Mouse (Mus musculus): Measurements from ENCODE around the gene Thada. TPM values are rescaled to one million over a fixed set of nuclear protein-coding genes. Genes with fewer than 3 reads are reported as not detected.

Gene Thada
- polyA plus RNA-seq, 1 experiment from 2014 or later = 8.9 TPM

- H3K27me3 ChIP-seq (ENCODE audit: control insufficient read depth, insufficient read depth, low read length) = no peaks in the 10 kb centered on the region
- no peak overlapping the region for H3K4me3 ChIP-seq (ENCODE audit: low read depth, low read length)
- H3K4me1 ChIP-seq (ENCODE audit: control insufficient read depth, insufficient read depth, low read length) = peaks cover 16% of the 10 kb centered on the region
- no peaks in the 10 kb centered on the region for H3K36me3 ChIP-seq (ENCODE audit: control insufficient read depth, insufficient read depth, low read length)
- H3K9ac ChIP-seq (ENCODE audit: low read depth, low read length) = no peak overlapping the region
- no peak for ATAC-seq (replicated peaks; ENCODE audit: insufficient number of reproducible peaks, low FRiP score, low TSS enrichment)
- no peaks in the 10 kb centered on the region for H3K9me3 ChIP-seq (replicated peaks; ENCODE audit: control insufficient read depth, low read length)
- WGBS (ENCODE audit: insufficient replicate concordance) = 83% methylated on average over 6 of the region's 6 CpGs
- H3K27ac ChIP-seq (ENCODE audit: low read depth, low read length) = no peak overlapping the region
- H3K4me2 ChIP-seq = no peak overlapping the region
Observed at GRCm38 (mm10) chr17:84372411-84373045, 93.5 kb downstream of the Thada start.

GRCm38 (mm10) chr17:84370385-84370784 is 95.6 kb downstream of the Thada start:
- Histone ChIP-seq H3K4me3 (ENCODE audit: low read depth, low read length) (no peak overlapping the region), H3K27ac (ENCODE audit: low read depth, low read length) (no peak overlapping the region), H3K9ac (ENCODE audit: low read depth, low read length) (no peak overlapping the region), H3K27me3 (ENCODE audit: control insufficient read depth, insufficient read depth, low read length) (no peaks in the 10 kb centered on the region), H3K36me3 (ENCODE audit: control insufficient read depth, insufficient read depth, low read length) (no peaks in the 10 kb centered on the region), H3K4me2 (no peak overlapping the region), H3K4me1 (ENCODE audit: control insufficient read depth, insufficient read depth, low read length) (peaks cover 18% of the 10 kb centered on the region), H3K9me3 (replicated peaks; ENCODE audit: control insufficient read depth, low read length) (no peaks in the 10 kb centered on the region)
- WGBS (ENCODE audit: insufficient replicate concordance) = 56% methylated on average over 5 of the region's 5 CpGs
- ATAC-seq (replicated peaks; ENCODE audit: insufficient number of reproducible peaks, low FRiP score, low TSS enrichment) = no peak

GRCm38 (mm10) chr17:84369769-84370168 is 96.2 kb downstream of the Thada start:
- ATAC-seq (replicated peaks; ENCODE audit: insufficient number of reproducible peaks, low FRiP score, low TSS enrichment) = no peak
- H3K27ac ChIP-seq (ENCODE audit: low read depth, low read length) = peak overlapping the region; percentile 71
- no peak overlapping the region for H3K4me3 ChIP-seq (ENCODE audit: low read depth, low read length)
- peaks cover 20% of the 10 kb centered on the region for H3K4me1 ChIP-seq (ENCODE audit: control insufficient read depth, insufficient read depth, low read length)
- H3K9ac ChIP-seq (ENCODE audit: low read depth, low read length) = no peak overlapping the region
- H3K36me3 ChIP-seq (ENCODE audit: control insufficient read depth, insufficient read depth, low read length) = no peaks in the 10 kb centered on the region
- WGBS (ENCODE audit: insufficient replicate concordance) = 51% methylated on average over 3 of the region's 3 CpGs
- H3K9me3 ChIP-seq (replicated peaks; ENCODE audit: control insufficient read depth, low read length) = no peaks in the 10 kb centered on the region
- no peak overlapping the region for H3K4me2 ChIP-seq
- H3K27me3 ChIP-seq (ENCODE audit: control insufficient read depth, insufficient read depth, low read length) = no peaks in the 10 kb centered on the region

- H3K4me3 ChIP-seq (ENCODE audit: low read depth, low read length) = no peak overlapping the region
- H3K9me3 ChIP-seq (replicated peaks; ENCODE audit: control insufficient read depth, low read length) = no peaks in the 10 kb centered on the region
- H3K9ac ChIP-seq (ENCODE audit: low read depth, low read length) = no peak overlapping the region
- no peak overlapping the region for H3K4me2 ChIP-seq
- 78% methylated on average over 11 of the region's 11 CpGs for WGBS (ENCODE audit: insufficient replicate concordance)
- ATAC-seq (replicated peaks; ENCODE audit: insufficient number of reproducible peaks, low FRiP score, low TSS enrichment) = no peak
- peaks cover 25% of the 10 kb centered on the region for H3K4me1 ChIP-seq (ENCODE audit: control insufficient read depth, insufficient read depth, low read length)
- no peaks in the 10 kb centered on the region for H3K36me3 ChIP-seq (ENCODE audit: control insufficient read depth, insufficient read depth, low read length)
- H3K27me3 ChIP-seq (ENCODE audit: control insufficient read depth, insufficient read depth, low read length) = no peaks in the 10 kb centered on the region
- H3K27ac ChIP-seq (ENCODE audit: low read depth, low read length) = no peak overlapping the region
Observed at GRCm38 (mm10) chr17:84368213-84369014, 97.6 kb downstream of the Thada start.

- Histone ChIP-seq H3K36me3 (ENCODE audit: control insufficient read depth, insufficient read depth, low read length) (no peaks in the 10 kb centered on the region), H3K9ac (ENCODE audit: low read depth, low read length) (no peak overlapping the region), H3K9me3 (replicated peaks; ENCODE audit: control insufficient read depth, low read length) (no peaks in the 10 kb centered on the region), H3K27me3 (ENCODE audit: control insufficient read depth, insufficient read depth, low read length) (no peaks in the 10 kb centered on the region), H3K4me2 (no peak overlapping the region), H3K27ac (ENCODE audit: low read depth, low read length) (no peak overlapping the region), H3K4me3 (ENCODE audit: low read depth, low read length) (no peak overlapping the region), H3K4me1 (ENCODE audit: control insufficient read depth, insufficient read depth, low read length) (peaks cover 27% of the 10 kb centered on the region)
- WGBS (ENCODE audit: insufficient replicate concordance) = 82% methylated on average over 3 of the region's 3 CpGs
- no peak for ATAC-seq (replicated peaks; ENCODE audit: insufficient number of reproducible peaks, low FRiP score, low TSS enrichment)
Observed at GRCm38 (mm10) chr17:84367663-84368062, 98.3 kb downstream of the Thada start.

- ATAC-seq (replicated peaks; ENCODE audit: insufficient number of reproducible peaks, low FRiP score, low TSS enrichment) = no peak
- 60% methylated on average over 6 of the region's 6 CpGs for WGBS (ENCODE audit: insufficient replicate concordance)
- Histone ChIP-seq H3K4me3 (ENCODE audit: low read depth, low read length) (no peak overlapping the region), H3K27me3 (ENCODE audit: control insufficient read depth, insufficient read depth, low read length) (no peaks in the 10 kb centered on the region), H3K9ac (ENCODE audit: low read depth, low read length) (no peak overlapping the region), H3K4me1 (ENCODE audit: control insufficient read depth, insufficient read depth, low read length) (peaks cover 24% of the 10 kb centered on the region), H3K4me2 (no peak overlapping the region), H3K36me3 (ENCODE audit: control insufficient read depth, insufficient read depth, low read length) (no peaks in the 10 kb centered on the region), H3K9me3 (replicated peaks; ENCODE audit: control insufficient read depth, low read length) (no peaks in the 10 kb centered on the region), H3K27ac (ENCODE audit: low read depth, low read length) (no peak overlapping the region; the same call in 1 of the 2 replicates)
Observed at GRCm38 (mm10) chr17:84365791-84366301, 100.2 kb downstream of the Thada start.

- 79% methylated on average over 9 of the region's 9 CpGs for WGBS (ENCODE audit: insufficient replicate concordance)
- no peak overlapping the region for H3K4me2 ChIP-seq
- H3K4me3 ChIP-seq (ENCODE audit: low read depth, low read length) = no peak overlapping the region
- no peak for ATAC-seq (replicated peaks; ENCODE audit: insufficient number of reproducible peaks, low FRiP score, low TSS enrichment)
- H3K9ac ChIP-seq (ENCODE audit: low read depth, low read length) = no peak overlapping the region
- H3K27ac ChIP-seq (ENCODE audit: low read depth, low read length) = no peak overlapping the region; the same call in 1 of the 2 replicates
- no peaks in the 10 kb centered on the region for H3K36me3 ChIP-seq (ENCODE audit: control insufficient read depth, insufficient read depth, low read length)
- no peaks in the 10 kb centered on the region for H3K9me3 ChIP-seq (replicated peaks; ENCODE audit: control insufficient read depth, low read length)
- no peaks in the 10 kb centered on the region for H3K27me3 ChIP-seq (ENCODE audit: control insufficient read depth, insufficient read depth, low read length)
- H3K4me1 ChIP-seq (ENCODE audit: control insufficient read depth, insufficient read depth, low read length) = peaks cover 24% of the 10 kb centered on the region
Observed at GRCm38 (mm10) chr17:84365006-84365716, 100.8 kb downstream of the Thada start.

GRCm38 (mm10) chr17:84363444-84363843 is 102.6 kb downstream of the Thada start:
- no peaks in the 10 kb centered on the region for H3K27me3 ChIP-seq (ENCODE audit: control insufficient read depth, insufficient read depth, low read length)
- no peak overlapping the region for H3K27ac ChIP-seq (ENCODE audit: low read depth, low read length)
- 18% methylated on average over 2 of the region's 2 CpGs for WGBS (ENCODE audit: insufficient replicate concordance)
- no peak overlapping the region for H3K9ac ChIP-seq (ENCODE audit: low read depth, low read length)
- H3K4me3 ChIP-seq (ENCODE audit: low read depth, low read length) = no peak overlapping the region
- no peak for ATAC-seq (replicated peaks; ENCODE audit: insufficient number of reproducible peaks, low FRiP score, low TSS enrichment)
- no peaks in the 10 kb centered on the region for H3K9me3 ChIP-seq (replicated peaks; ENCODE audit: control insufficient read depth, low read length)
- H3K4me1 ChIP-seq (ENCODE audit: control insufficient read depth, insufficient read depth, low read length) = peaks cover 14% of the 10 kb centered on the region
- H3K36me3 ChIP-seq (ENCODE audit: control insufficient read depth, insufficient read depth, low read length) = no peaks in the 10 kb centered on the region
- no peak overlapping the region for H3K4me2 ChIP-seq
